Mouse (Mus musculus) myocyte (in vitro differentiated cells): ENCODE results near the gene Cdk17.

Source experiments
- MYOD1 ChIP-seq, 3 experiments: IDR thresholded peaks; one replicate each; pipeline ENCODE4 v1.6.1; 2011; ENCODE audit warnings: control low read depth in 2 of 3, low read depth in 2 of 3, mild to moderate bottlenecking in 2 of 3, moderate library complexity in 1 of 3; ENCODE audit not compliant: insufficient read length in 2 of 3, control insufficient read depth in 1 of 3
- POLR2A ChIP-seq: IDR thresholded peaks from one replicate; pipeline ENCODE4 v1.6.1; 2011; ENCODE audit warnings: low read depth, mild to moderate bottlenecking, control low read depth, moderate library complexity; ENCODE audit not compliant: insufficient read length
- USF1 ChIP-seq: IDR thresholded peaks from one replicate; pipeline ENCODE4 v1.6.1; 2011; ENCODE audit warnings: low read depth, mild to moderate bottlenecking, control low read depth, moderate library complexity

GRCm38 (mm10) chr10:93165416-93166381 lies 5.0 kb downstream of the Cdk17 start:
- TF ChIP-seq POLR2A (no peak), USF1 (no peak), MYOD1 (IDR thresholded peaks at IDR 0.05; ENCODE audit: control insufficient read depth in 1 of 3, insufficient read length in 2 of 3, low read depth in 2 of 3) (no peak)
